Mouse (Mus musculus) 416B (cell line): ENCODE data around the gene Snph.
A peak's percentile ranks its signal among the peaks of the same experiment; 100 is the strongest.
"Not testable (repeated sequence)": the region's sequence is repeated elsewhere in the genome, so short reads cannot be mapped to it uniquely, and the experiment has no call there.

Experiments used
- DNase-seq: peaks from one replicate; pipeline ENCODE4 v3.0.0; 2011; ENCODE audit warnings: low read depth

Gene Snph

GRCm38 (mm10) chr2:151632159-151632814, at the start of gene Snph:
Gene Snph, minus strand, starts transcription at chr2:151632593.
- DNase-seq: no peak

GRCm38 (mm10) chr2:151676234-151676633, 43.8 kb upstream of the Snph start:
- peak; percentile 15 for DNase-seq

GRCm38 (mm10) chr2:151670968-151671329, 38.6 kb upstream of the Snph start:
- DNase-seq: no peak

- no peak for DNase-seq
Measured at GRCm38 (mm10) chr2:151670026-151670967, 37.9 kb upstream of the Snph start.

GRCm38 (mm10) chr2:151668433-151668832, 36.0 kb upstream of the Snph start, which contains the start of gene Rad21l:
Gene Rad21l, minus strand, starts transcription at chr2:151668533.
- no peak for DNase-seq

- no peak for DNase-seq
Measured at GRCm38 (mm10) chr2:151652053-151652452, 19.7 kb upstream of the Snph start.

- DNase-seq: no peak
Measured at GRCm38 (mm10) chr2:151636015-151636402, 3.6 kb upstream of the Snph start.

- DNase-seq: no peak
Measured at GRCm38 (mm10) chr2:151635362-151636014, 3.1 kb upstream of the Snph start.

- no peak for DNase-seq
Measured at GRCm38 (mm10) chr2:151634903-151635302, 2.5 kb upstream of the Snph start.

GRCm38 (mm10) chr2:151632982-151633381, 589 bp upstream of the Snph start:
- no peak for DNase-seq

- DNase-seq: no peak
Measured at GRCm38 (mm10) chr2:151631406-151632158, 811 bp downstream of the Snph start.

- no peak for DNase-seq
Measured at GRCm38 (mm10) chr2:151629310-151629709, 3.1 kb downstream of the Snph start.

- DNase-seq: no peak
Measured at GRCm38 (mm10) chr2:151628011-151628410, 4.4 kb downstream of the Snph start.

GRCm38 (mm10) chr2:151626296-151626695, 6.1 kb downstream of the Snph start:
- DNase-seq: no peak

- no peak for DNase-seq
Measured at GRCm38 (mm10) chr2:151623776-151624175, 8.6 kb downstream of the Snph start.

GRCm38 (mm10) chr2:151616551-151617329, 15.7 kb downstream of the Snph start:
- no peak for DNase-seq

- DNase-seq: not testable (repeated sequence)
Measured at GRCm38 (mm10) chr2:151615779-151616178, 16.6 kb downstream of the Snph start.

- no peak for DNase-seq
Measured at GRCm38 (mm10) chr2:151609974-151610373, 22.4 kb downstream of the Snph start.

GRCm38 (mm10) chr2:151608435-151608834, 24.0 kb downstream of the Snph start:
- DNase-seq: no peak

- peak; percentile 7 for DNase-seq
Measured at GRCm38 (mm10) chr2:151605437-151605987, 26.9 kb downstream of the Snph start.

- DNase-seq: no peak
Measured at GRCm38 (mm10) chr2:151603630-151604029, 28.8 kb downstream of the Snph start.
